Mouse (Mus musculus) brain, embryonic 14.5 days (tissue): ENCODE results near the gene Rnf7.

Experiments used
- CTCF ChIP-seq: fragments of 200-500 bp; IDR thresholded peaks from 2 replicates; pipeline ENCODE4 v1.5.1; 2012; ENCODE audit warnings: inconsistent platforms, mild to moderate bottlenecking, moderate library complexity, borderline replicate concordance; ENCODE audit not compliant: insufficient read depth, insufficient read length; ENCODE audit errors: extremely low read depth
- POLR2A ChIP-seq: fragments of 200-500 bp; IDR thresholded peaks from 2 replicates; pipeline ENCODE4 v1.6.1; 2012; ENCODE audit warnings: mild to moderate bottlenecking, inconsistent platforms, borderline replicate concordance; ENCODE audit not compliant: poor library complexity, insufficient read depth, insufficient read length, severe bottlenecking; ENCODE audit errors: extremely low read depth

DNA sequence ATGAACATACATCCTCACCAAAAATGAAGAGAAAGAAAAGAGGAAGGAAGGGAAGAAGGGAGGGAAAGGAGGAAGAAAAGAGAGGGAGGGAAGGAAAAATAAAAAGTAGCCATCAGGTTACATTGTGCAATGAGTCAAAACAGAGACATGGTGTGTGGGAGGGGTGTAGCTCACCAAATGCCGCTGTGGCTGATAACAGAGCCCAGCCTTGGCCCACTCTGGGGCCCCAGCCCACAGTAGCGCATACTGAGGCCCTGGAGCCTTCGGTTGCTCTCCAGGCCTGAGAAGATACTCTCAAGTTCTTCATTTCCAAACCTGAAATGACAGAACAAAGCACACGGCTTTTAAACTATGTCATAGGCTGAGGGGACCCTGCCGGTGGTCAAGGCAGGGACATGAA lies 35.8 kb upstream of the Rnf7 start:
- TF ChIP-seq CTCF (no peak), POLR2A (no peak)
